Mouse (Mus musculus) WW6 (cell line): ENCODE measurements around the gene Tfap2e.

ENCODE experiments used
- DNase-seq: peaks from one replicate; pipeline ENCODE4 v3.0.0-alpha.2; 2013; ENCODE audit warnings: low read depth, low spot score

The Tfap2e gene

GRCm38 (mm10) chr4:126736001-126736414, at the start of gene Tfap2e:
TSS of gene Tfap2e (minus strand) at chr4:126736240.
- no peak for DNase-seq

GRCm38 (mm10) chr4:126782996-126783395, 47.0 kb upstream of the Tfap2e start:
- no peak for DNase-seq

- DNase-seq, result no peak
These were observed 46.5 kb upstream of the Tfap2e start for GRCm38 (mm10) chr4:126782512-126782911.

GRCm38 (mm10) chr4:126781871-126782270, 45.8 kb upstream of the Tfap2e start:
- no peak for DNase-seq

- DNase-seq, result no peak
These were observed 44.1 kb upstream of the Tfap2e start for GRCm38 (mm10) chr4:126779826-126780775.

- DNase-seq, result no peak
These were observed 43.1 kb upstream of the Tfap2e start for GRCm38 (mm10) chr4:126779148-126779581.

- no peak for DNase-seq
These were observed 39.1 kb upstream of the Tfap2e start for GRCm38 (mm10) chr4:126775182-126775581.

- DNase-seq, result no peak
These were observed 37.8 kb upstream of the Tfap2e start for GRCm38 (mm10) chr4:126773871-126774270.

- DNase-seq, result no peak
These were observed 34.8 kb upstream of the Tfap2e start for GRCm38 (mm10) chr4:126770831-126771230.

- no peak for DNase-seq
These were observed 33.9 kb upstream of the Tfap2e start for GRCm38 (mm10) chr4:126769800-126770563.

- no peak for DNase-seq
These were observed 27.4 kb upstream of the Tfap2e start for GRCm38 (mm10) chr4:126763483-126763882.

GRCm38 (mm10) chr4:126762586-126763359, 26.7 kb upstream of the Tfap2e start:
- DNase-seq, result no peak

GRCm38 (mm10) chr4:126759435-126759834, 23.4 kb upstream of the Tfap2e start:
- no peak for DNase-seq

- DNase-seq, result no peak
These were observed 22.3 kb upstream of the Tfap2e start for GRCm38 (mm10) chr4:126758299-126758698.

GRCm38 (mm10) chr4:126756766-126757165, 20.7 kb upstream of the Tfap2e start:
- no peak for DNase-seq

GRCm38 (mm10) chr4:126754736-126755374, 18.8 kb upstream of the Tfap2e start:
- no peak for DNase-seq

- no peak for DNase-seq
These were observed 18.2 kb upstream of the Tfap2e start for GRCm38 (mm10) chr4:126754231-126754611.

GRCm38 (mm10) chr4:126753268-126754230, 17.5 kb upstream of the Tfap2e start, which contains the start of the genes Ncdn and AU040320:
TSS of gene Ncdn (minus strand) at chr4:126753438.
TSS of gene AU040320 (plus strand) at chr4:126753544.
- peak; percentile 96 for DNase-seq

GRCm38 (mm10) chr4:126752608-126753141, 16.6 kb upstream of the Tfap2e start:
- no peak for DNase-seq
